Mouse (Mus musculus) lung, postnatal 36 days (tissue): ENCODE measurements at regions not wholly inside any gene's neighbourhood (a gene's known extent, or its start where the extent isn't known, plus 50 kb on each side); places are given as distances from the start of the nearest gene placed in this dataset.
"Not testable (repeated sequence)": the region's sequence is repeated elsewhere in the genome, so short reads cannot be mapped to it uniquely, and the experiment has no call there.

Experiments
- DNase-seq: peaks from one replicate; pipeline ENCODE4 v3.0.0; 2022; ENCODE audit warnings: mixed read lengths

GRCm38 (mm10) chr1:47646681-47647080, 754.0 kb upstream of the Slc39a10 start:
- DNase-seq = no peak

- no peak for DNase-seq
These were observed 713.9 kb upstream of the Slc39a10 start for GRCm38 (mm10) chr1:47606597-47606996.

DNA sequence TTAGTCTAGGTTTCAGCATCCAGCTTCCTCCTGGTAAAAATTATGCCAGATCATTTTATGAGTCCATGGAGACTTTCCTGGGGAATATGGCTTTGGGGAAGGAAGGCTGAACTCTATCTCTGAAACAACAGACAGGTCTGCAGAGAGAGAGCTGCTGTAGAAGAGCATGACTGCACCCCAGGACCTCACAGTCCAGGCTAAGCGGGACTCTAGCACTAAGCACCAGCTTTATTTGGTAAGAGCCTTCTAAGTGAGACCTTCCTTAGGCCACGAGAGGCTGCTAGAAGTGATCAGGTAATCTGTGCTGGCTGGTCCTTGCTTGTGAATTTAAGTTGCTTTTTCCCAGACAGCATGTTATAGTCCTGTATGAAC, 711.3 kb upstream of the Slc39a10 start:
- no peak for DNase-seq

DNA sequence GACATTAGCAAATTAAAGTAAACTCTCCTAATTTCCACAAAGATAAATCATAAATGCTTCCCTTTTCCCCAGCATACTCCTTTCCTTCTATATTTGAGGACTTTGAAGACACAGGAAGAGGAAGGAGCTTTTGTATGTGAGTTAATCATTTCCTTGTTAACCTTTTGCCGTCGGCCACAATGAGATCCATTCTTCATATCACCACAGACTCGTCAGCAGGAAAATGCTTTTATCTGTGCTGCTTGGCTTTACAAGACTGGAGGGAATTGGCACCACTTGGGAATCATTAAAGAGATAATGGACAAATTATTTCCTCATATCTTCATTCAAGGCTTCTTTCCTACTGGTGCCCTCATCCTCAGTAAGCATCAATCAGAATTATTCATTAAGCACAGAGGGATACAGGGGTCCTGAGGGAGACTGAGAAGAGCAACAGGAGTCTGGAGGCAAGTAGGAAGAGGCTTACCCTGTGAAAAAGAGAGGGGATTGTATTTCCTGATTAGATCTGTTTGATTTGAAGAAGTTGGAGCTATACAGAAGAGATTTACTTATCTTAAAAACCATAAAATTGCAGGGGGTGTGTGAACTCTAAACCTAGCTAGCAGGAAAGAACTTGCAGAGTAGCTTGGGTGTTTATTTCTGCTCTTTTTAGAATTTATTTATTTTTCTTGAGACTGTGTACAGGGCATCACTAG, 710.8 kb upstream of the Slc39a10 start:
- no peak for DNase-seq

- DNase-seq = not testable (repeated sequence)
These were observed 701.0 kb upstream of the Slc39a10 start for GRCm38 (mm10) chr1:47593641-47594040.

- DNase-seq = no peak
These were observed 653.0 kb upstream of the Slc39a10 start for GRCm38 (mm10) chr1:47545606-47546005.

DNA sequence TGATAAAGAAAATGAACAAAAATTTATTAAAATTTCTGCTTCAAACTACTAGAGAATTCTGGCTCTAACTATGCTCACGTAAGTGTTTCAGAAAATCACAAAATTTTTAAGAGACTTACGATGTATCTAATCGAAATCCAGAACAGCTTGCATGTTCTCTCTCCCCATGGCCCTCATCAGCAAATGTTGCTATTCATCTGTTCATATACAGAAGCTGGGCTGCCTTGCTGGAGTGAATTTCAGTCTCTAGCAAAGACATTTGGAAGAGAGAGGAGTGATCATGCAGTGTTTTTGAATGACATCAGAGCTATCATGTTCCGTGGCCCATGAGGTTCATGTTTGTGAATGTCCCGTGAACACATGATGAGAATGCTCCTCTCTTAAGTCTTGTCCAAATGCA, 618.8 kb upstream of the Slc39a10 start:
- DNase-seq = no peak

DNA sequence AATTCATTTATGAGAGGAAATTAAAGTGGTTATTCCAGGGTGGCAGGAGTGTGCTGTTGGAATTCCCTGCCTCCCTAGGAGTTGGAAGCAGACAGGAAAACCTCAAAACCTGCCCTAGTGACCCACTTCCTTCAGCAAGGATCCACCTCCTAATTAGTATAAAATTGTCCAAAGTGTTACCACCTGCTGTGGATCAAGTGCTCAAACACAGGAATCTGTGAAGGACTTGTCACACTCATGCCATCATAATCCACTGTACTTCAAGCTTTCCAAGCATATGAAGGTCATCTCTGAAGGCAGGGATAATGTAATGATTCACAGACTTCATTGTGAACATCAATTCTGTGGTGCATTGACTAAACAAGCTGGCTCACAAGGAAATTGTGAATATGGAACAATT, 615.1 kb upstream of the Slc39a10 start:
- no peak for DNase-seq

DNA sequence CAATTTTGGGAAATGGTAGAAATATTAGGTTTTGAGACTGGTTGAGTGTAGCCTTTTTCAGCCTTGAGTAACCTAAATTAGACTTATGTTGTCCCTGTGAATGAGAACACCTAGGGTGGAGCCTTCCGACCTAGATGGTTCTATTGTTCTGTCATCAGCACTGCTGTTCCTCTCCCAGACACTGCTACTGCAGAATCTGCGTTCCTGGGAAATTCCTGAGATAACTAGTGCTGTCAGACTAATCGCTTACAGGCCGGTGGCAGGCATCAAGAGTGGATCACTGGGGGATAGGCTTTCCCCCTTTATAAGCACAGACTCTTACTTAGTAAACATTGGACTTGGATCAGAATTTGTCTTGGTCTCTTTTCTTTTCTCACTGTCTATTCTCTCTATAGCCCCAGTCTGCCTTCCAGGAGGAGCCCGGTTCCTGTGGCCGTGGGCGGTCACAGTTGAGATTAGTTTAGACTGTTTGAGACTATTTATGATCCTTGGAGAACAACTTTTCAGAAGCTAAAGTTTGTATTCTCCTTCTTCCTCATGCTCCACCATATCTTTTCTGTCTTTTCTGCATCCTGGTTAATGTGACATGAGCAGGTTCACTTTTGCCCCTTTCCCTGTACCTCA, 596.0 kb upstream of the Slc39a10 start:
- DNase-seq = no peak

- DNase-seq = no peak
These were observed 593.4 kb upstream of the Slc39a10 start for GRCm38 (mm10) chr1:47486087-47486486.

GRCm38 (mm10) chr1:47479059-47479458, 586.4 kb upstream of the Slc39a10 start:
- no peak for DNase-seq

- no peak for DNase-seq
These were observed 574.1 kb upstream of the Slc39a10 start for GRCm38 (mm10) chr1:47466573-47467253.

DNA sequence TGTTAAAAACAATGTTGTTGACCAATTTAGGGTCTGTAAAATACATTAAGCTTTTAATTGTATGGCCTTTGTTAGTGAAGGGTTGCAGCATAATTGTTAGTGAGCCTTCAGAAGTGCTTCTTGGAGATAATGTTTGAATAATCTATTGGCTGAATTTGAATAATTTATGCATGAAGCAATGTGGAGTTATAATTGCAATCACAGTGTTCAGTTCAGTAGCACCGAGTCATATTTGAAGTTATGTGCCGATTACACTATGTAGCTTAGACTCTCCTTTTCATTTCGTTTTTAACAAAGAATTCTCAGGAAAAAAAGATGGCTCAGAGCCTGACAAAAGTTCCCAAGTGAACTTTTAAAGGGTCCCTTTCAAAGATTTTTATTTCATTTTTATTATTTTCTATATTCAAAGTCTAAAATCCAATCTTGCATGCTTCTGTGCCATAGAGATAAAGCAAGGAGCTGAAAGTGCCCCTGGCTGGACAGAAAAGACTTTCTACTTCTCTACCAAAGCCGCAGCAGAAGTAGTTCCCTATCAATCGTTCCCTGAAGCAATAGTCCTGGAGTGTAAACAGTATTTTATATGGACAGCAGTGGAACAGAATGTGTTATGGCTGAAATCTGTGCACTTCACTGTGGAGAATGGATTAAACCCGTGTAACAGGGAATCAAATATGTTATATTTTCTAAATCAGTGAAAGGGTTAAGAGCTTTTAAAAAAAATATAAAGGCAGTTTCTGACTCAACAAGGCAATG, 556.3 kb upstream of the Slc39a10 start:
- no peak for DNase-seq

- DNase-seq = no peak
These were observed 555.4 kb upstream of the Slc39a10 start for GRCm38 (mm10) chr1:47448070-47448469.

DNA sequence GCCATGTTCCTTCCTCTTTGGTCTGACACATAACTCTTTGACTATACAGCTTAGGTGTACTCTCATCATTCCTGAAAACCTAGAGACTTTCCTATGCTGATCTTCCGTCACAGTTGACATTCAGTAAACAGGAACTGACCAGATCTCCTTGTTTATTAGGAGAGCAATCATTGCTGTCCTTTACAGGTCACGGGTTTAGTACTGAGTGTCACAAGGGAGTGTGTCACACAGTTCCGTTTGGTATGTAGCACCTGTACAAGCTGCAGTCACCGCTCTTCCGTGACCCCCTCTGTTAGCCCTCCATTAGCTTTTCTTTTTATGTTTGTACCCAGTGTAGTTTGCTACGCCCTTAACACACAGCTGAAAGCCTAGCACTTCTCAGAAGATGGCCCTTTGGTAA, 553.4 kb upstream of the Slc39a10 start:
- DNase-seq = no peak

DNA sequence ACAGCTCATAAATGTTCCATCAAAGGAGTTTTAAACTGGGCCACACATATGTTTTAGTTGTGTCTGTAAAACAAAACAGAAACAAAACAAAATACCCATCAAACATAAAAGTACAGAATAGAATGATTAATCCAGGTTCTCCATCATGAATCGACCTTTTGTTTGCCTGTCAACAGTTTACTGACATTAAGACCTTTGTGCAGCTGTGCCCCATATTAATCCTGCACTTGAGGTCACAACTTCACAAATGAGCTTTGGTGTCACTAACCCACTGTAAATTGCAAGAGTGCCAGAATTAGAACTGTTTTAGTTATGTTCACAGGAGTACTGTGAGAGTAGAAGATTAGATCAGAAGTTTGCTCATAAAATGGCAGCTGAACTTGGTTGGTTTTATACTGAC, 540.2 kb upstream of the Slc39a10 start:
- DNase-seq = no peak

- DNase-seq = no peak
These were observed 512.5 kb upstream of the Slc39a10 start for GRCm38 (mm10) chr1:47405164-47405563.

GRCm38 (mm10) chr1:47386579-47386978, 493.9 kb upstream of the Slc39a10 start:
- DNase-seq = no peak

DNA sequence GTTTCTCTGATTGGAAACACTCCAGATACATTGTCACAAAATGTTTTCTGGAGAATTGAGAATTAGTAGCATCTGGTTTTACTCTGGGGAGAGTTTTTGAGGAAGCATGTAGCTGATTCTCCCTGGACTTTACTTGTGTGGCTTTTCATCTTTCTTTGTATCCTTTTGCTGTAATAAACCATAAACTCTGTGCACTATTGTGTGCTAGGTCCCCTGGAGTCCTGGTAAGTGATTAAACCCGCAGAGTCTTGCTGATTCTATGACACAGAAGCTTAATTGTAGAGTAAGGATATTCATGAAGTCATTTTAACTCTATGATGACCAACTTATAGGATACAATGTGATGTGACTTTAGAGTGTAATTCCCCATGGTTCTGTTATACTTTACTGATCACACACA, 486.1 kb upstream of the Slc39a10 start:
- DNase-seq = no peak

GRCm38 (mm10) chr1:47339718-47340439, 447.2 kb upstream of the Slc39a10 start:
- no peak for DNase-seq

- DNase-seq = no peak
These were observed 418.0 kb upstream of the Slc39a10 start for GRCm38 (mm10) chr1:47310572-47311075.

DNA sequence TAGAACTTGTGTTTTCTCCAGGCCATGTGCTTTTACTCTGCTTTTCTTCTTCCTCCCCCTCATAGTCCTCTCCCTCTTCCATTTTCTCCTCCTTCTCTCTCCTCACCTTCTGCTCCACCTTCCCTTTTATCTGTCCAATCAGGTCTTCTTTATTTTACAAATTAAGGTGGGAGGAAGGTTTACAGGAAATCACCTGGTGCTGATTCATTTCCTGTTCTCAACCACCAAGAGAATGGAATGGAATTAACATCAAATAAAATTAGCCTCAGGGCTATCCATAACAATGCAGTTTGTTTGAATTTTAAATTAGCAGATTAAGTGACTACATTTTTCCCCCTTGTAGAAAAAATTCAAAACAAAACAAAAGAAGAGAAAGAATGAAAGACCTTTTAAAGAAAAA, 414.3 kb upstream of the Slc39a10 start:
- no peak for DNase-seq

- no peak for DNase-seq
These were observed 406.7 kb upstream of the Slc39a10 start for GRCm38 (mm10) chr1:47299311-47299710.
